Mouse (Mus musculus): Measurements from ENCODE around the gene Eef1akmt1. TPM values are rescaled to one million over a fixed set of nuclear protein-coding genes. Genes with fewer than 3 reads are reported as not detected.

Eef1akmt1 gene
- polyA plus RNA-seq, 1 experiment from 2014 or later: 93.8 TPM

DNA sequence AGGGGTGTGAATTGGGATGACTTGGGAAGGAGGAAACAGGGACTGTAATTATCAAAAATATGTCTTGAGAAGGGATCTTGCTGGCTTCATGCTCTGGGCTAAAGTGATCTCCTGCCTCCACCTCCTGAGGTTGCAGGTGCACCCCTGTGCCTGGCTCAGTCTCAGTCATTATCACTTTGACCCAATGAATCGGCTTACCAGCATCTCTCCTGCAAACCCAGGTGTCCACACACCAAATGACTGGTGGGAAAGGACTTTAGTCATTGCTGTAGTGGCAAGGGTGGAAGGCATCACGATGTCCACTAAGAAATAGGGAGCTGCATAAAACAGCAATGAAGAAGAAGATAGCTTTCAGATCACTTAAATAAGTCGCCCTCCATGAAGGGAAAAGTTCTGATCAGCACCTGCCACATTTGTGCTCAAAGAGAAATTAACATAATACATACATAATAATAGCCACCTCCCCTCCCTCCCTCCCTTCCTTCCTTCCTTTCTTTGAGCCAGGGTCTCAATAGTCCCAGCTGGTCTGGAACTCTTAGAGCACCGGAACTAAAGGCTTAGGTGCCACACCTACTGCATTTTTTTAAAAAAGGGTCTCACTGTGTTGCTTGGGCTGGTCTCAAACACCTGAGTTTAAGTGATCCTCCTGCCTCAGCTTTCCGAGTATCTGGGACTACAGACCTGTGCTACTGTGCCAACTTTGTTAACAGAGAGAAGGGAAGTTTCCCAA, 41.5 kb downstream of the Eef1akmt1 start:
- Histone ChIP-seq H3K36me3 (ENCODE audit: control insufficient read depth, insufficient read depth, low read length) (no peaks in the 10 kb centered on the region), H3K9ac (ENCODE audit: low read length) (no peak overlapping the region), H3K4me3 (ENCODE audit: low read length) (no peak overlapping the region), H3K4me2 (ENCODE audit: low read depth, low read length) (no peak overlapping the region), H3K9me3 (ENCODE audit: control insufficient read depth, low read length) (no peaks in the 10 kb centered on the region), H3K27ac (ENCODE audit: low read length) (no peak overlapping the region), H3K27me3 (ENCODE audit: control insufficient read depth, insufficient read depth, low read depth, low read length) (no peaks in the 10 kb centered on the region), H3K4me1 (replicated peaks; ENCODE audit: control insufficient read depth, insufficient read depth, low read length) (peaks cover 13% of the 10 kb centered on the region)
- no peak for ATAC-seq (ENCODE audit: low read depth)
- 55% methylated on average over 5 of the region's 5 CpGs for WGBS

DNA sequence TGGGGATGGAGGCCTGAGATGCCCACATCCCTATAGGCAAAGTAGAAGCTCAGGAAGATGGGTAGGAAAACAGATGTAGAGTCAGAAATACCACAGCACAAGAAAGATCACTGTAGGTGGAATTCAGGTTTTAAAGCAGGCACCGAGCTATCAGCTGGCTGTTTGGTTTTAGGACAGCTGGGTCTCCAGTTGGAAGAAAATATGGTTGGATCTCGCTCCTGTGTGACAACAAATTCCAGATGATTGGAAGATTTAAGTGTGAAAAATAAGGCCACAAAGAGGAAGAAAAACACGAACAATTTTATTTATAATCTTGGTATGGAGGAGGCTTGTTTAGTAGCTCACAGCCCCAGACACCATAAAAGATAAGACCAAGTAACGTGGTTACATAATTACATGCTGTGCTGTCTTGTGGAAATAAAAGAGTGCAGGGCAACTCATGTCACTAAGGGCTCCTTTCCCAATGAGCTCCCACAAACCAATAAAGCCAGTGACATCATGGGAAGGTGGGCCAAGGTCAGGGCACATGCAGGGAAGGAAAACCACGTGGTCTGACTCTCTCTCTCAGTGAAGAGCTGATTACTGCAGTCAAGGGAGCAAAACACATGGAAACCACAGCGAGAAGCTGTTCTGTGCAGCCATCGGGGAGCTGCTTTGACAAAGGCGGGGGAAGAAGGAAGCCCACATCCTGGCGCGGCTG, 42.2 kb downstream of the Eef1akmt1 start:
- ATAC-seq (ENCODE audit: low read depth): no peak
- Histone ChIP-seq H3K36me3 (ENCODE audit: control insufficient read depth, insufficient read depth, low read length) (no peaks in the 10 kb centered on the region), H3K4me3 (ENCODE audit: low read length) (no peak overlapping the region), H3K4me2 (ENCODE audit: low read depth, low read length) (no peak overlapping the region), H3K9me3 (ENCODE audit: control insufficient read depth, low read length) (no peaks in the 10 kb centered on the region), H3K4me1 (replicated peaks; ENCODE audit: control insufficient read depth, insufficient read depth, low read length) (peaks cover 8% of the 10 kb centered on the region), H3K27ac (ENCODE audit: low read length) (no peak overlapping the region), H3K9ac (ENCODE audit: low read length) (no peak overlapping the region), H3K27me3 (ENCODE audit: control insufficient read depth, insufficient read depth, low read depth, low read length) (no peaks in the 10 kb centered on the region)
- WGBS: 59% methylated on average over 10 of the region's 10 CpGs

DNA sequence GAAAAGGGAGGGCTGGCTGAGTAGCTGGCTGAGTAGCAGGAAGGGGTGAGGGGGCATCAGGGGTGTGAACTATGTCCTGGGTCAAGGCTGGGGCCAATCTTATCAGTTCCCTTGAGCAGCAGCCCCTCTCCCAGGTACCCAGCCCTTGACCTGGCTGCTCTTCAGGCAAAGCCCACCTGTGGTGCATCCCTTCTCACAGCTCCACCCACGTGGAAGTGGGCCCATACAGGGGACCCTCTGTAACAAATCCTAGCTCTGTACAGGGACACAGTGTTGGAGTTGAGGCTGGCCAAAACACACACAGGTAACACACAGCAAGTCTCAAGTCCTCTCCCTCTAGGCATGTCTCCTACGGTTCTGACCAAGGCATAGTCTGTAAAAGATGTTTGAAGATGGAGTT, 43.8 kb downstream of the Eef1akmt1 start:
- ATAC-seq (ENCODE audit: low read depth): no peak
- Histone ChIP-seq H3K4me2 (ENCODE audit: low read depth, low read length) (no peak overlapping the region), H3K4me3 (ENCODE audit: low read length) (no peak overlapping the region), H3K9ac (ENCODE audit: low read length) (no peak overlapping the region), H3K4me1 (replicated peaks; ENCODE audit: control insufficient read depth, insufficient read depth, low read length) (peaks cover 7% of the 10 kb centered on the region), H3K9me3 (ENCODE audit: control insufficient read depth, low read length) (no peaks in the 10 kb centered on the region), H3K36me3 (ENCODE audit: control insufficient read depth, insufficient read depth, low read length) (no peaks in the 10 kb centered on the region), H3K27me3 (ENCODE audit: control insufficient read depth, insufficient read depth, low read depth, low read length) (no peaks in the 10 kb centered on the region), H3K27ac (ENCODE audit: low read length) (no peak overlapping the region)
- 40% methylated on average over 2 of the region's 2 CpGs for WGBS

DNA sequence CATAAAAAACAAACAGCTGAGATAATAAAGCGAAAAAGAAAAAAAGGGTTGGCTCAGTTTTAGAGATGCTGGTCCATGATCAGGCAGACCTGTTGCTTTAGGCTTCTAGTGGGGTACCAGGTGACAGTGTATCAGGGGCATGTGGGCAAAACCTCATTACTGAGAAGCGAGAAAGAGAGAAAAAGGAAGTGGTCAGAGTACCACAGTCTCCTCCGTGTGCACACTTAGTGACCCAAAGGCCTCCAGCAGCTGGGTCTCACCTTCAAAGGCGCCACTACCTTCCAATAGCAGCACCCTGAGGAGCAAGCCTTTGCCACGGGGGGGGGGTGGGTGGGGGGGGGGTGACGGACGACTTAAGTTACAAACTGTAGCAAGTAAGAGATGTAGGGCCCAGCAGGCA, 44.3 kb downstream of the Eef1akmt1 start:
- WGBS: 38% methylated on average over 7 of the region's 7 CpGs
- no peak overlapping the region for H3K4me2 ChIP-seq (ENCODE audit: low read depth, low read length)
- no peak overlapping the region for H3K27ac ChIP-seq (ENCODE audit: low read length)
- no peaks in the 10 kb centered on the region for H3K36me3 ChIP-seq (ENCODE audit: control insufficient read depth, insufficient read depth, low read length)
- no peak overlapping the region for H3K9ac ChIP-seq (ENCODE audit: low read length)
- H3K4me1 ChIP-seq (replicated peaks; ENCODE audit: control insufficient read depth, insufficient read depth, low read length): peaks cover 7% of the 10 kb centered on the region
- ATAC-seq (ENCODE audit: low read depth): no peak
- no peak overlapping the region for H3K4me3 ChIP-seq (ENCODE audit: low read length)
- H3K9me3 ChIP-seq (ENCODE audit: control insufficient read depth, low read length): no peaks in the 10 kb centered on the region
- no peaks in the 10 kb centered on the region for H3K27me3 ChIP-seq (ENCODE audit: control insufficient read depth, insufficient read depth, low read depth, low read length)

DNA sequence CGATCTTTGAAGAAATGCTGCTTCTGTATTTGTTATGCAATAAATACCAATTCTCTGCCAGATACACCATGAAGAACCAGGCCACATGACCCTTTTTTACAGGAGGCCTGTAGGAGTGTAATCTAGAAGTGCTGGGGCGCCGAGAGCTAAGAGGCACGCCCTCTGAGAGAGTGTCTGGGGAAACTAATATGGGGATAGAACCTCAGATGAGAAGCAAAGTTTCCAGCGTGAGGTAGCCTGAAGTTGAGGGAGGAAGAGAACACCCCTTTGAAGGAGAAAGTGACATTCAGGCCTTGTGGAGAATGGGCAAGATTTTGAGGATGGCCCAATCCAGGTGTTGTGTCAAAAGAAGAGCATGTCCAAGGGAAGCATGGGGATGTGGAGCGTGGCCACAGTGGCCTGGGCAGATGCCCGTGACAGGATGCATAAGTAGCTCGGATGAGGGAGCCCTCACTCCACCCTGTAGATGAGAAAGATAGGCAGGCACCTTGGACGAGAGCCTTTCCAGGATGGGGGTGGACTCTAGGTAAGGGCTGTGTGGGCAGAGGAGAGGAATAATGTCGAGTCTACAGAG, 45.3 kb downstream of the Eef1akmt1 start:
- 53% methylated on average over 10 of the region's 10 CpGs for WGBS

DNA sequence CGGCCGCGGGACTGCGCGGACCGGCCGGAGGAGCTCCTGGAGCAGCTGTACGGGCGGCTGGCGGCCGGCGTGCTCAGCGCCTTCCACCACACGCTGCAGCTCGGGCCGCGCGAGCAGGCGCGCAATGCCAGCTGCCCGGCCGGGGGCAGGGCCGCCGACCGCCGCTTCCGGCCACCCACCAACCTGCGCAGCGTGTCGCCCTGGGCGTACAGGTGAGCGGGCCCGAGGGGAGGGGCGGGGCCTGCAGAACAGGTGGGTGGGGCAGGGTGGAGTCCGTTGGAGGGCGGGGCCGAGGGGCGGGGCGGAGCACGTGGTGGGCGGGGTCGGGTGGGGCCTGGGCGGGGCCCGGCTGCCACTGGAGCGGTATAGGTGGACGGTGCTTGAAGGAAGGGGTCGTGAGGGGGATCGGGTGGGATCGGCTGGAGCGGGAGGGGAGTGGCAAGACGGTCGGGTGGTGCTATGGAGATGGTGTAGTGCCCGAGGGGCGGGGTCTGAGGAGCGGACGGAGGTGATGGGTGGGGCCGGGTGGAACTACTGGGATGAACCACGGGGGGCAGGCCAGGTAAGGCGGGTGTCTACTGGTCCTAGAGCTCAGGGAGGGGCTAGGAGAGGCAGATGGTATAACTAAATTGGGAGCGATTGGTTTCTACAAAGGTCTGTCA, 45.9 kb downstream of the Eef1akmt1 start:
- Histone ChIP-seq H3K4me3 (ENCODE audit: low read length) (peak overlapping the region; percentile 74), H3K4me1 (replicated peaks; ENCODE audit: control insufficient read depth, insufficient read depth, low read length) (peaks cover 7% of the 10 kb centered on the region), H3K27me3 (ENCODE audit: control insufficient read depth, insufficient read depth, low read depth, low read length) (no peaks in the 10 kb centered on the region), H3K36me3 (ENCODE audit: control insufficient read depth, insufficient read depth, low read length) (no peaks in the 10 kb centered on the region), H3K27ac (ENCODE audit: low read length) (peak overlapping the region; percentile 82), H3K9me3 (ENCODE audit: control insufficient read depth, low read length) (no peaks in the 10 kb centered on the region), H3K4me2 (ENCODE audit: low read depth, low read length) (peak overlapping the region; percentile 91), H3K9ac (ENCODE audit: low read length) (peak overlapping the region; percentile 80)
- WGBS: 1% methylated on average over 25 of the region's 60 CpGs
- ATAC-seq (ENCODE audit: low read depth): peak; percentile 89

More for the DNA sequence above, 45.3 kb downstream of the Eef1akmt1 start:
- Histone ChIP-seq H3K36me3 (ENCODE audit: control insufficient read depth, insufficient read depth, low read length) (no peaks in the 10 kb centered on the region), H3K4me1 (replicated peaks; ENCODE audit: control insufficient read depth, insufficient read depth, low read length) (peaks cover 7% of the 10 kb centered on the region), H3K27me3 (ENCODE audit: control insufficient read depth, insufficient read depth, low read depth, low read length) (no peaks in the 10 kb centered on the region), H3K27ac (ENCODE audit: low read length) (no peak overlapping the region), H3K9me3 (ENCODE audit: control insufficient read depth, low read length) (no peaks in the 10 kb centered on the region), H3K4me2 (ENCODE audit: low read depth, low read length) (peak overlapping the region; percentile 91), H3K4me3 (ENCODE audit: low read length) (peak overlapping the region; percentile 74), H3K9ac (ENCODE audit: low read length) (no peak overlapping the region)
- peak; percentile 24; the same call in 1 of the 2 replicates for ATAC-seq (ENCODE audit: low read depth)

DNA sequence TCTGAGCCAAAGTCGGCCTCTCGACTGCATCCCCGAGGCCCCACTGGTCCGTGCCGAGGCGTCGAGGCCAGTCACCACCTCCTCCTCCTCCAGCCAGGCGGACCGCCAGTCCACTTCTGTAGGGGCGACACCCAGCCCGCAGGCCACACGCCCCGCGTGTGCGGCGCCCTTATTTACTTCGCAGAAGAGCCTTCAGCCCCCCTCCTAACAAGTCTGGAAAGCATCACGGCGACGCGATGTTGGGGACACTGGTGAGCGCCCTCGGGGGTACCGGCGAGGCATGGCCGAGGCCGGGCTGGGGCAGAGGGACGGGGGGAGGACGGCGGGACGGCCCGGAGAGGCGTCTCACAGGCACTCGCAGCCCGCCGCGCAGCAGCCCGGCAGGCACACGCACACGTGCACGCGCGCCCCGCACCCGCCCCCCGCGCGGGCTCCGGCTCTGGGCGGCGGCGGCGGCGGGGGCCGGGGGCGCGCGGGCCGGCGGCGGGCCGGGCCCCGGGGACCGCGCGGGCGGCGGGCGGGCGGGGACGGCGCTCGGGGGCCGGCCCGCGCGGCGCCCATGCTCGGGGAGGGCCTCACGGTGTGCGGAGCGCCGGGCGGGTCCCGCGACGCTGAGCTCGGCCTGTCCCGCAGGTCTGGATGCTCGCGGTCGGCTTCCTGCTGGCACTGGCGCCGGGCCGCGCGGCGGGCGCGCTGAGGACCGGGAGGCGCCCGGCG, 46.6 kb downstream of the Eef1akmt1 start, which contains the start of gene Il17d:
Il17d (plus strand) TSS at position 107 of the 717 bp plus-strand sequence.
- peak within 1 kb of the TSS; percentile 82 for H3K27ac ChIP-seq (ENCODE audit: low read length)
- peak; percentile 61 for ATAC-seq (ENCODE audit: low read depth)
- no peaks in the 10 kb centered on the region for H3K36me3 ChIP-seq (ENCODE audit: control insufficient read depth, insufficient read depth, low read length)
- peak within 1 kb of the TSS; percentile 74 for H3K4me3 ChIP-seq (ENCODE audit: low read length)
- H3K27me3 ChIP-seq (ENCODE audit: control insufficient read depth, insufficient read depth, low read depth, low read length): no peaks in the 10 kb centered on the region
- peak within 1 kb of the TSS; percentile 91 for H3K4me2 ChIP-seq (ENCODE audit: low read depth, low read length)
- peak within 1 kb of the TSS; percentile 80 for H3K9ac ChIP-seq (ENCODE audit: low read length)
- peaks cover 7% of the 10 kb centered on the region for H3K4me1 ChIP-seq (replicated peaks; ENCODE audit: control insufficient read depth, insufficient read depth, low read length)
- no peaks in the 10 kb centered on the region for H3K9me3 ChIP-seq (ENCODE audit: control insufficient read depth, low read length)
- WGBS: 1% methylated on average over 43 of the region's 104 CpGs

DNA sequence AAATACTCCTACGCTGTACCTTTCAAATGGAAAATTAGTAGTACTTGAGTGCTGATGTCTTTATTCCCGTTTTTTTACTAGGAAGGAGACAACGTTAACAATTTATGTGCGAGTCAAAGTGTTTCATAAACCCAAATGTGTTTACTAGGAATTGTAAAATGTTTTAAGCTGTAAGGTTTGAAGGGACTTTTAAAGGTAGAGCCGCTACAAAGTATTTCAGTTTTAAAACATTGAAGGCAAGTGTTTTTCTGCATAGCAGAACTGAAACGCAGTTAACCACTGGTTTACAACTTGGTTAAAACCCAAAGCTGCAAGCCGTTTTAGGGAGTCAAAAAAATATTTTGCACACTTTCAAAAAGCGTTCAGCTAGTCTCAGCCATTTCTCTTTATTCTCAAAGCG, 47.6 kb downstream of the Eef1akmt1 start:
- ATAC-seq (ENCODE audit: low read depth): no peak
- Histone ChIP-seq H3K4me1 (replicated peaks; ENCODE audit: control insufficient read depth, insufficient read depth, low read length) (peaks cover 7% of the 10 kb centered on the region), H3K27ac (ENCODE audit: low read length) (no peak overlapping the region), H3K4me3 (ENCODE audit: low read length) (no peak overlapping the region), H3K4me2 (ENCODE audit: low read depth, low read length) (0 out of 2 replicates have a peak overlapping the region, but pooled peaks have one; percentile 91), H3K27me3 (ENCODE audit: control insufficient read depth, insufficient read depth, low read depth, low read length) (no peaks in the 10 kb centered on the region), H3K36me3 (ENCODE audit: control insufficient read depth, insufficient read depth, low read length) (no peaks in the 10 kb centered on the region), H3K9ac (ENCODE audit: low read length) (no peak overlapping the region), H3K9me3 (ENCODE audit: control insufficient read depth, low read length) (no peaks in the 10 kb centered on the region)
- WGBS: 87% methylated on average over 9 of the region's 9 CpGs
